Mouse (Mus musculus): ENCODE results near the gene Pradc1. TPM values are rescaled to one million over a fixed set of nuclear protein-coding genes. Genes with fewer than 3 reads are reported as not detected.

Gene Pradc1
- total RNA-seq (2021) = 10 to 100 TPM; 10.7 to 14.7 TPM

DNA sequence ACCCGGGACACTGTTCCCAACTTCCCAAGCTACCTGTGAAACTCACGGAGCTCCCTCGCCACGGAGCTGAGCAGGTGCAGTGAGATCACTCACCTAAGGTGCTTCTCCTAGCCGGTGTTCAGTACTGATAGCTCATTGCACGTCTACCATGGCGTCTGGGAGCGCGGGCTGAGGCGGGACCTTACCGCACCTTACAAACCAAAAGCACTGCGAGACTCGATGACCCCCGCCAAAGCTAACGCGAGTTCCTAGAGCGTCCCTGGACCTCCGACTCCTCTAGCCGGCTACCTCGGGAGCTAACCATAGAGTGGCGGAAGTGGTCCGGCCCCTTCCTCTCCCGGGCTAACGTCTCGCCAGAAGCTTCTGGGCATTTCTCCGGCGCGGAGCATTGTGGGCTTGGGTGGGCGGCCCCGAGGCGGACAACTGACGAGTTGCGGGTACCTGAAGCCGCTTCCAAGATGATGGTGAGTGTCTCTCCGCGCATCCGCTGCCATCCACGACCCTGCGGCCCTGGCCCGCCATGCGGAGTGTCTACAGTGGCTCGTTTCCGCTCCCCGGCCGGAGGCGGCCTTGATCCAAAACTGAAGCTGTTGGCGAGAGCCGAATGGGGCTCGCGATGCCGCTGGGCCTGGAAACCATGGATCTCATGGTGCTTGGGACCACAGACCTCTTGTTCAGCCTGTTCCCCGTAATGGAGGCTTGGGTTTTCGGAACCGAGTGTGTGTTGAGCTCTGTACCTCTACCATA is at the start of gene Pradc1:
Gene Pradc1 (minus strand): TSS at position 307 of the 747 bp plus-strand sequence.
- intact Hi-C loops (cut with DNase I) = loop anchor here (5.0 to 10.0 kb wide), 2 partner anchors 135 to 463 kb away; partner anchors contain the start of genes Alms1, Nat8f1 and Tprkb

GRCm38 (mm10) chr6:85500416-85500815 is 48.6 kb upstream of the Pradc1 start:
- intact Hi-C loops (cut with DNase I) = no loop called here
- no peak for DNase-seq

More for the DNA sequence above, at the start of gene Pradc1:
- DNase-seq = peak; percentile 96 to 97

DNA sequence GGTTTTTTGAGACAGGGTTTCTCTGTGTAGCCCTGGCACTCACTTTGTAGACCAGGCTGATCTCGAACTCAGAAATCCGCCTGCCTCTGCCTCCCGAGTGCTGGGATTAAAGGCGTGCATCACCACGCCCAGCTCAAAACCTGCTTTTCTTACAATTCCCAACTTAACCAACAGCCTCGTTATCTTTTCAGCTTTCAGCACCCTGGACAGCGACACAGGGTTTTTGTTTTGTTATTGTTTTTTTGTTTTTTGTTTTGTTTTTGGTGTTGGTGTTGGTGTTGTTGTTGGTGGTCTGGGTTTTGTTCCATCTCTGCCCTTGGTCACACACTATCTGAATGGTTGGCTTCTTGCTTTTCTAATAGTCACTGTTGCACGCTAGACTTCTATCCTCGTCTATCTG is 46.4 kb upstream of the Pradc1 start:
- intact Hi-C loops (cut with DNase I) = no loop called here
- no peak for DNase-seq

DNA sequence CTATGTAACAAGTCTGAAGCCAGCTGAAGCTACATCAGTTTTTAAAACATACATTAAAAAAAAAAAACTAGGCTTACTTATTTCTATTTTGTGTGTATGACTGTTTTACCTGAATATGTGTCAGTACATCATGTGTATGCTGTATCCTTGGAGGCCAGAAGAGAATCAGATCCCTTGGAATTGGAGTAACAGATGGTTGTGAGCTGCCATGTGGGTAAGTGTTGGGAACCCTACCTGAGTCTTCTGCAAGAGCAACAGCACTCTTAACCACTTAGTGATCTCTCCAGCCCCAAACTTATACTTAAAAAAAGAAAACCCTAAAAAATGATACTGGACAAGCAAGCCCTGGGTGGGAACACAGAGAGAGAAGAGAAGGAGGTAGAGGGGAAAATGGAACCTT is 45.2 kb upstream of the Pradc1 start:
- no peak for DNase-seq
- intact Hi-C loops (cut with DNase I) = no loop called here

- DNase-seq = no peak
- intact Hi-C loops (cut with DNase I) = no loop called here
Measured at GRCm38 (mm10) chr6:85491606-85492005, 39.8 kb upstream of the Pradc1 start.

DNA sequence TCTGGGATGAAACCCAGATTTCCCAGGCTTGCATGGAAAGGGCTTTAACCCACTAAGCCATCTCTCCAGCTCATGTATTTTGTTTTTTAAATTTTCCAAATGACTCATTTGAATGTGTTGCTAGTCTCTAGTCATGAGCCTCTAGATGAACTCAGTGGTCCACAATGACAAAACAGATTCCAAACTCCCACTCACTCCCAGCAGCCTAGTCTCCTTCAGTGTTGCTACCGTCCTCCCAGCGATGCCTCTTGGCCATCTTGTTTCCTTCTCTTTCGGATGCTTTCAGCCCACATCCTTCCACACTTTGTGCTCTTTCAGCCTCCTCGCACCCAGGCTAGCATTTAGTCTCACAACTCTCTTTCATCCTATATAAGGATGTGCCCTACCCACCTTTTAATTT is 38.5 kb upstream of the Pradc1 start:
- intact Hi-C loops (cut with DNase I) = no loop called here

DNA sequence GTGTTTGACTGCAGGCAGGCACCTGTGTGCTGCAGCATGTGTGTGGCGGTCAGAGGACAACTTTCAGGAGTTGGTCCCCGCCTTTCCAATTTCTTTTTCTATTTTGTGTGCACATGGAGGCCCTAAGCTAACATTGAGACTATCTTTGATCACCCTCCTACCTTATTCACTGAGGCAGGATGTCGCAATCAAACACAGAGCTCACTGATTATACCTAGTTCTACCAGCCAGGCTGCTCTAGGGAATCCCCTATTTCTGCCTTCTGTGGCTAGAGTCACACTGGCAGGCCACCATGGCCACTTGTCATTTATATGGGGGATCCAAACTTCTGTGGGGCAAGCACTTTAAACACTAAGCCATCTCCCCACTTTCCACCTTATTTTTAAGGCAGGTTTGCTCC is 37.9 kb upstream of the Pradc1 start:
- intact Hi-C loops (cut with DNase I) = no loop called here
- no peak for DNase-seq

More for the DNA sequence above, 38.5 kb upstream of the Pradc1 start:
- no peak for DNase-seq

DNA sequence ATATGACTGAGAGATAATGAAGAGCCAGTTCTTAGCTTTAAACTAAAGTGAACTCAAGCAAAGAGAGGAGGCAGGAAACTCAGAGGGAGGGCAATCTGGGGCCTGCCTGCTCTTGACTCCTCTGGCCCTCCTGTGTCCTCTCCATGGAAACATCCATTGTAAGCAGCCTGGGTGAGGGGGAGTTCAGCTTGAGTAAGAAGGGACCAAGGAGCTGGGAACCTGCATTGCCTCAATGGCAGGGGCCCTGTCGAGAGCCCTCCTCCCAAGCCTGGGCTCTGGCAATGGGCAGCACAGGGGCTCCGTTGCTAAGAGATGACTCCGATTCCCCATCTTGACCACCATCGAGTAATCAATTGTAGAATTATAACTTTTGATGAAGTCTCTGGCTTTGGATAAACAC is 36.7 kb upstream of the Pradc1 start:
- DNase-seq = no peak
- intact Hi-C loops (cut with DNase I) = no loop called here

DNA sequence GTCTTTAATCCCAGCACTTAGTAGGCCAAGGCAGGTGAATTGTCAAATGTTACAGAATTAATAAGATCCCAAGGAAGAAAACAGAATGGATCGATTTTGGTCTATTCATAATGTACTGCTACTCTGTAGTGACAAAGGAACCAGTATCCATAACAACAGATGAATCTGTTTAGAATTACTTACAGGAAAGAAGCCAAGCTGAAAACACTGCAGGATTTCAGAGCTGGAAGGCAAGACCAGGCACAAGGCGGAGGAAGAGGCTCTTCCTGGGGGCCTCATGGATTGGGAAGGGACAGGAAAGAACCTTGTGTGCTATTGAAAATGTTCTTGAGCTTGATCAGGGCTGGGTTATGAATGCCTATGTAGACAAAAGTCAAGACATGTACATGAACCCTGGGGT is 34.0 kb upstream of the Pradc1 start:
- no peak for DNase-seq
- intact Hi-C loops (cut with DNase I) = no loop called here

DNA sequence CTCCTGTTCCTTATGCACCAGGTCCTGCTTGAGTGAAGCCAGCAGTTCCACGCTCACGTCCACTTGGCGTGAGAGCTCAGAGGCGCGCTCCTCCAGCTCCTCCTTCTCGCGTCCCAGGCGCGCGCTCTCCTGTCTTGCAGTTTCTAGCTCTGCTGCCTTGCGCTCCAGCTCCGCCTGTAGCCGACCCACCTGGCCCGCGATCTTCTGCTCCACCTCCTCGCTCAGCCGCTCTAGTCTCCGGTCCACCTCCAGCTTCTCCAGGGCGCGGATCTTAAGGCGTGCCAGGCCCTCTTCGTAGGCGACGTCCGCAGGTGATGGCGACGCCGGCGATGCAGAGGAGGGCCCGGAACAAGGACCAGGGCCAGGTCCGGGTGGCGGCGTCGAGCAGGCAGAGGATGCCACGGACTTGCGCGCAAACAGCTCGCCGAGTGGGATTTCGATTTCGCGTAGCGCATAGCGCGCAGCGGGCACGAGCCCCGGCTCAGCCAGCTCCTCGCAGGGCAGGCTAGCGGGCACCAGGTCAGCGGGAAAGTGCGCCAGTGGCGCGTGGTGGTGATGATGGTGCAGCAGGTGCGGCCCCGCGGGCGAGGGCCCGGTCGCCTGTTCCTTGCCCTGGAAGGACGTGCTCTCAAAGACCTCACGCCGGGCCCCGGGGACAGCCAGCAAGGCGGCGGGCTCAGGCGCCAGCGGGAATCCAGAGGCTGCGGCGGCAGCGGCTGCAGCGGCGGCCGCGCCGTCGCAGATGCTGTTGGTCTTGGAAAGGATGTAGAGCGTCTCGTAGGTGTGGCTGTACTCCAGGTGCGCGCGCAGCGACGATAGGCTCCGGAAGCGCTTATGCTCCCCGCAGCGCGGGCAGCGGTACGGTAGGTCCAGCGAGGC is 32.3 kb upstream of the Pradc1 start:
- intact Hi-C loops (cut with DNase I) = no loop called here
- no peak for DNase-seq

DNA sequence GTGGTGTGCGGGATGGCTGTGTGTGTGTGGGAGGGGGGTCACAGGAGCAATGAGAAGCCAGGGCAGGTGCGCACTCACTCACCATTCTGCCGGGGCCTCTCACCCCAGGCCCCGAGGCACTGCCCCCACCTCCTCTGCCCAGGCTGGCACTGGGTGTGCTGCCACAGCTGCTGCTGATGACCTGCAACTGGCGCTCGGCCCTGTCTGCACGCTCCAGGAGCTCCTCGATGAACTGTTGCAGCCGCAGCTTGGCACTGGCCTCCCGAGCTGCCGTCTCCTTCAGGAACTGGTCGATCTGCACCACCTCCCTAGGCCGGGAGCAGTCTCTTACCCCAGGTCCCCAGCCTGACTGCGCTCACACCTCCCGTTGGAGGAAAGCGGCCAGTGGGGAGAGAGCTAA is 28.9 kb upstream of the Pradc1 start:
- DNase-seq = no peak
- intact Hi-C loops (cut with DNase I) = no loop called here

GRCm38 (mm10) chr6:85479979-85480378 is 28.2 kb upstream of the Pradc1 start:
- DNase-seq = no peak
- intact Hi-C loops (cut with DNase I) = no loop called here

GRCm38 (mm10) chr6:85478416-85478815 is 26.6 kb upstream of the Pradc1 start:
- DNase-seq = no peak
- intact Hi-C loops (cut with DNase I) = no loop called here

DNA sequence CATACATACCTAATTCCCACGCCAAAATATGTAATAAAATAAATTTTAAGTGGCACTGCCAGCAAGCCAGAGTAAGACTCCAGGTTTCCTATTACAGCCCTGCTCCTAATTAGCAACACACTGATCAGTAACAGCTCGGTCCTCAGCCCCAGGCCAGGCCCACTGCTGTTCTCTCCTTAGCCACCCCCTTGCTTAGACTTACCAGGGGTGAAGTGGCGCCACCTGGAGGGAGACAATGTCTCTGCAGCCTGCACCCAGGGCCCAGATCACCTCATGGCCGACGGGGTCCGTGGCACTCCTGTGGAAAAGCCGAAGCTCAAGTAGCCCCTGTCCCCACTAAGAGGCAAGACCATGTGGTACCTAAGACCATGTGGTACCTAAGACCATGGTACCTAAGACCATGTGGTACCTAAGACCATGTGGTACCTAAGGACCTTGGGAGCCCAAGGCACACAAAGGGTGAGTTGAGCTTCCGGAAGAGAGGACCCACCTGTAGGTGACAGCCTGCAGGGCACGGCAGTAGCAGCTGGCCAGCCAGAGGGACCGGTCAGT is 25.7 kb upstream of the Pradc1 start:
- intact Hi-C loops (cut with DNase I) = no loop called here

GRCm38 (mm10) chr6:85475581-85475980 is 23.8 kb upstream of the Pradc1 start:
- DNase-seq = no peak
- intact Hi-C loops (cut with DNase I) = no loop called here

More for the DNA sequence above, 25.7 kb upstream of the Pradc1 start:
- DNase-seq = no peak

DNA sequence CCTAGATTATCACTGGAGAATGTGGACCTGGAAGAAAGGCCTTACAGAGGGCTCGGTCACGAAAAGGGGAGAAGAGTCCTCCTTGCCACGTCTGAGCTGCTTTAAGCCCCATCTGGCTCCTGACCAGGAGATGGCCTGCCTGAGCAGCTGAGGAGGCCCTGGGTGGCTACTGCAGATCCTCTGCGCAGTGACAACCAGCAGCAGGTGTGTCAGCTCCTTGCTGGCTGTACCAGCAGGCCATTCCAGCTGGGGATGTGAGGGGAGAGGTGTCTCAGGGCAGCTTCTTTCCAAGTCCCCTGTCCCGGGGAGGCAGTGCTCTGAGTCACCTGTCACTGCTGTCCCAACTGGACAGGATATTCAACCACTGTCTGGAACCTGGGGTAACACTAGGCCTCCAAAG is 20.8 kb upstream of the Pradc1 start:
- DNase-seq = no peak
- intact Hi-C loops (cut with DNase I) = no loop called here

DNA sequence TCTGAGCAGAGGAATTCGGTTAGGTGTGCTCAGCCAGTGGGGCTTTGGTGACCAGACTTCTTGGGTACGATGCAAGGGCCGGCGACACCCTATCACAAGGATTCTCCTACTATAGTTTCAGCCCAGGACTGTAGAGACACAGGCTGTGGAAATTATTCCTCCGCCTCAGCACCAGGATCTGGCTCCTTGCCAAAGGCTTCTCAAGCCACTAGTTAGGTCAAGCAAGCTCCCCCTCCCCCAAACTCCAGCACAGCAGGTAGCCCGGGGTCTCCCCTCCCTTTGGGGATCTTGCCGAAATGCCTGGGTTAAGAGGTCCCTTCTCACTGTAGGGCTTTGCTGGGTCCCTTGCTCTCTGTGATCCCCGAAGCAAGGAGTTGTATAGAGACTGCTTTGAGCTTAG is 20.2 kb upstream of the Pradc1 start:
- intact Hi-C loops (cut with DNase I) = no loop called here
- DNase-seq = no peak

DNA sequence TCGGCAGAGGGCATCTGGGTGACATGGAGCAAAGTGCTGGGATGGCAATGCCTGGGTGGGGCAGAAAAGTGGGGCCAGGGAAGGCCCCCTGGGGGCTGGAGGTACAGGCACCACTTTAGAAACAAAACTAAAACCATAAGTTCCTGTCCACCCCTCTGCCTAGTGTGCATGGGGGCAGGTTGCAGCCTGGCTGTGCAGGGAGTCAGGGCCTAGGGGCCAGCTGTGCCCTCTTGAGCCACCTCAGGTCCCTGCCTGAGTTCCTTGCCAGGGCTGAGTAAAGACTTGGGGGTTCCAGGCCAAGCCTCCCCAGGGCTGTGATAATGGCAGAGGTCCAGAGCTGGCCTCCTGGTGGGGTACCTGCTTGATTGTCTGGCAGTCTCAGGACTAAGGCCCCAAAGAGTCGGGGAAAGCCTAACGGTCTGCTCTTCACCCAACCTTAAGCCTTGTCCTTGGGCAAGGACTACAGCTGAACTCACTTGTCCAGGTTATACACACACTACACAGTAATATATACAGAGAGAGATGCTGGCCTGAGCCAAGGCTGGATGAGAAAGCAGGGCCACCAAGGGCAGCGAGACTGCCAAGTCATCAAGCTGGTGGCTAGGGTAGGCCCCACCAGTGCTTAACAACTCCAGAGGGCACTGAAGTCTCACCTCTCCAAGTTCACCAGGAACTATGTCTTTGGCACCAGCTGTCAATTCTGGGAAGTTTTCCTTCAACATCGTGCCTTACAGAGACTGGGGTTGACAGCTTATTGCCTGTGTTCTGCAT is 18.1 kb upstream of the Pradc1 start:
- intact Hi-C loops (cut with DNase I) = no loop called here
- DNase-seq = no peak

DNA sequence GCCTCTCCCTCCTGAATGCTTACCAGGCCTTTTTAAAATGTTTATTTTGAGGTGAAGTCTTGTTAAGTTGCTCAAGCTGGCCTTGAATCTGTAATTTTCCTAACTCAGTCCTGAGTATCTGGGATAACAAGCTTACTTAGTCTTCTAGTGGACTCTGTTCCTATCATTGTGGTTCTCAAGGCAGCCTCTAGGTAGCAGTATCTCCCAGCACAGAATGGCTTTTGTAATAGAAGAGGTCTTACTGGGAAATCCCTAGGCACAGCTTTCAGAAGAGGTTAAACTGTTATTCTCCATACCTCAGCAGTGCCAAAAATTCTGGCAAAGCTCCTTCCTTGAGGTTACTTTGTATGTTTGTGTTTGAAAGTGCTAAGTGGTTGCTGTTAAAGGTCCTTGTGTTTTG is 13.6 kb upstream of the Pradc1 start:
- intact Hi-C loops (cut with DNase I) = no loop called here
- DNase-seq = no peak

- intact Hi-C loops (cut with DNase I) = loop anchor here (10.0 kb wide), 1 partner anchor 455 kb away; the partner anchor contains the start of genes Nat8f1 and Tprkb
- no peak for DNase-seq
Measured at GRCm38 (mm10) chr6:85459621-85460020, 7.9 kb upstream of the Pradc1 start.
